Mouse (Mus musculus) WW6 (cell line): ENCODE measurements around the gene Dusp7.

Experiments used
- DNase-seq: peaks from one replicate; pipeline ENCODE4 v3.0.0-alpha.2; 2013; ENCODE audit warnings: low read depth, low spot score

Gene Dusp7

GRCm38 (mm10) chr9:106354810-106355209, 13.6 kb upstream of the Dusp7 start:
- no peak for DNase-seq

- DNase-seq: no peak
Observed at GRCm38 (mm10) chr9:106355217-106355974, 13.0 kb upstream of the Dusp7 start.

- no peak for DNase-seq
Observed at GRCm38 (mm10) chr9:106355975-106356286, 12.5 kb upstream of the Dusp7 start.

- no peak for DNase-seq
Observed at GRCm38 (mm10) chr9:106356323-106356844, 12.0 kb upstream of the Dusp7 start.

- no peak for DNase-seq
Observed at GRCm38 (mm10) chr9:106357167-106357566, 11.3 kb upstream of the Dusp7 start.

GRCm38 (mm10) chr9:106359297-106359696, 9.1 kb upstream of the Dusp7 start:
- no peak for DNase-seq

- DNase-seq: no peak
Observed at GRCm38 (mm10) chr9:106361140-106361539, 7.3 kb upstream of the Dusp7 start.

- DNase-seq: no peak
Observed at GRCm38 (mm10) chr9:106365333-106365732, 3.1 kb upstream of the Dusp7 start.

GRCm38 (mm10) chr9:106366188-106366587, 2.2 kb upstream of the Dusp7 start:
- no peak for DNase-seq

- no peak for DNase-seq
Observed at GRCm38 (mm10) chr9:106367001-106367400, 1.4 kb upstream of the Dusp7 start.

GRCm38 (mm10) chr9:106367592-106368111, 780 bp upstream of the Dusp7 start:
- DNase-seq: peak; percentile 90

GRCm38 (mm10) chr9:106368831-106369501, 534 bp downstream of the Dusp7 start:
- DNase-seq: no peak

GRCm38 (mm10) chr9:106369801-106370485, 1.5 kb downstream of the Dusp7 start:
- DNase-seq: no peak

GRCm38 (mm10) chr9:106370620-106371383, 2.4 kb downstream of the Dusp7 start:
- DNase-seq: no peak

GRCm38 (mm10) chr9:106371384-106371671, 2.9 kb downstream of the Dusp7 start:
- no peak for DNase-seq

GRCm38 (mm10) chr9:106371776-106372175, 3.3 kb downstream of the Dusp7 start:
- DNase-seq: no peak

- no peak for DNase-seq
Observed at GRCm38 (mm10) chr9:106372431-106373412, 4.3 kb downstream of the Dusp7 start.

GRCm38 (mm10) chr9:106373973-106374372, 5.5 kb downstream of the Dusp7 start:
- DNase-seq: no peak

- DNase-seq: no peak
Observed at GRCm38 (mm10) chr9:106377247-106377646, 8.8 kb downstream of the Dusp7 start.

GRCm38 (mm10) chr9:106378045-106378444, 9.6 kb downstream of the Dusp7 start:
- DNase-seq: no peak

- no peak for DNase-seq
Observed at GRCm38 (mm10) chr9:106378753-106379152, 10.3 kb downstream of the Dusp7 start.
